Mouse (Mus musculus): ENCODE data around the gene Taf12. TPM values are rescaled to one million over a fixed set of nuclear protein-coding genes. Genes with fewer than 3 reads are reported as not detected.

Taf12 gene
- polyA plus RNA-seq, 1 experiment from 2014 or later = 52.5 TPM

GRCm38 (mm10) chr4:132328391-132328982 is 54.3 kb downstream of the Taf12 start:
- WGBS = 45% methylated on average over 14 of the region's 14 CpGs
- no peak for ATAC-seq (ENCODE audit: insufficient number of reproducible peaks, insufficient read depth, low FRiP score, low TSS enrichment, low read depth)
- Histone ChIP-seq H3K4me1 (peaks cover 10% of the 10 kb centered on the region), H3K4me3 (peak overlapping the region; percentile 89), H3K36me3 (peaks cover 43% of the 10 kb centered on the region), H3K27ac (peak overlapping the region; percentile 84), H3K9me3 (no peaks in the 10 kb centered on the region), H3K27me3 (no peaks in the 10 kb centered on the region), H3K9ac (peak overlapping the region; percentile 94), H3K4me2 (peak overlapping the region; percentile 68)

- H3K27ac ChIP-seq = peak within 1 kb of the TSS; percentile 84
- no peaks in the 10 kb centered on the region for H3K9me3 ChIP-seq
- H3K4me3 ChIP-seq = peak within 1 kb of the TSS; percentile 89
- peak within 1 kb of the TSS; percentile 94 for H3K9ac ChIP-seq
- peak within 1 kb of the TSS; percentile 68 for H3K4me2 ChIP-seq
- H3K27me3 ChIP-seq = no peaks in the 10 kb centered on the region
- H3K4me1 ChIP-seq = peaks cover 10% of the 10 kb centered on the region
- H3K36me3 ChIP-seq = peaks cover 43% of the 10 kb centered on the region
- ATAC-seq (ENCODE audit: insufficient number of reproducible peaks, insufficient read depth, low FRiP score, low TSS enrichment, low read depth) = peak; percentile 92
- WGBS = under 1% methylated on average over 52 of the region's 52 CpGs
These were observed 55.1 kb downstream of the Taf12 start, which contains the start of gene Trnau1ap for GRCm38 (mm10) chr4:132329115-132329834. TSS of gene Trnau1ap (minus strand) at chr4:132329538.

GRCm38 (mm10) chr4:132329835-132330354 is 55.7 kb downstream of the Taf12 start:
- Histone ChIP-seq H3K27ac (peak overlapping the region; percentile 84), H3K36me3 (peaks cover 43% of the 10 kb centered on the region), H3K9me3 (no peaks in the 10 kb centered on the region), H3K4me1 (peaks cover 10% of the 10 kb centered on the region), H3K4me3 (peak overlapping the region; percentile 89), H3K27me3 (no peaks in the 10 kb centered on the region), H3K4me2 (peak overlapping the region; percentile 68), H3K9ac (peak overlapping the region; percentile 94)
- no peak for ATAC-seq (ENCODE audit: insufficient number of reproducible peaks, insufficient read depth, low FRiP score, low TSS enrichment, low read depth)
- WGBS = 8% methylated on average over 10 of the region's 10 CpGs

- Histone ChIP-seq H3K9ac (no peak overlapping the region), H3K9me3 (no peaks in the 10 kb centered on the region), H3K27me3 (no peaks in the 10 kb centered on the region), H3K36me3 (peaks cover 50% of the 10 kb centered on the region), H3K4me3 (no peak overlapping the region), H3K4me1 (peaks cover 10% of the 10 kb centered on the region), H3K4me2 (no peak overlapping the region), H3K27ac (no peak overlapping the region)
- 86% methylated on average over 3 of the region's 3 CpGs for WGBS
- ATAC-seq (ENCODE audit: insufficient number of reproducible peaks, insufficient read depth, low FRiP score, low TSS enrichment, low read depth) = no peak
These were observed 57.8 kb downstream of the Taf12 start for GRCm38 (mm10) chr4:132331960-132332359.

GRCm38 (mm10) chr4:132332880-132333279 is 58.7 kb downstream of the Taf12 start:
- no peak for ATAC-seq (ENCODE audit: insufficient number of reproducible peaks, insufficient read depth, low FRiP score, low TSS enrichment, low read depth)
- no peaks in the 10 kb centered on the region for H3K27me3 ChIP-seq

GRCm38 (mm10) chr4:132338943-132339342 is 64.8 kb downstream of the Taf12 start:
- Histone ChIP-seq H3K27ac (no peak overlapping the region), H3K9me3 (no peaks in the 10 kb centered on the region), H3K9ac (no peak overlapping the region), H3K27me3 (no peaks in the 10 kb centered on the region), H3K36me3 (peaks cover 66% of the 10 kb centered on the region), H3K4me1 (peaks cover 14% of the 10 kb centered on the region), H3K4me2 (no peak overlapping the region), H3K4me3 (no peak overlapping the region)
- 95% methylated on average over 13 of the region's 13 CpGs for WGBS
- no peak for ATAC-seq (ENCODE audit: insufficient number of reproducible peaks, insufficient read depth, low FRiP score, low TSS enrichment, low read depth)

More at GRCm38 (mm10) chr4:132332880-132333279, 58.7 kb downstream of the Taf12 start:
- Histone ChIP-seq H3K9ac (peak overlapping the region; percentile 16; the same call in 1 of the 2 replicates), H3K27ac (no peak overlapping the region), H3K9me3 (no peaks in the 10 kb centered on the region), H3K36me3 (peaks cover 59% of the 10 kb centered on the region), H3K4me2 (no peak overlapping the region), H3K4me1 (peaks cover 10% of the 10 kb centered on the region), H3K4me3 (no peak overlapping the region)
- WGBS = 82% methylated on average over 6 of the region's 6 CpGs

- no peak for ATAC-seq (ENCODE audit: insufficient number of reproducible peaks, insufficient read depth, low FRiP score, low TSS enrichment, low read depth)
- no peaks in the 10 kb centered on the region for H3K27me3 ChIP-seq
These were observed 67.3 kb downstream of the Taf12 start for GRCm38 (mm10) chr4:132341451-132341850.

GRCm38 (mm10) chr4:132344403-132345134 is 70.4 kb downstream of the Taf12 start:
- Histone ChIP-seq H3K4me3 (peak overlapping the region; percentile 81), H3K4me2 (peak overlapping the region; percentile 89), H3K9ac (peak overlapping the region; percentile 88), H3K36me3 (peaks cover 12% of the 10 kb centered on the region), H3K4me1 (peaks cover 23% of the 10 kb centered on the region), H3K27ac (no peak overlapping the region), H3K9me3 (no peaks in the 10 kb centered on the region), H3K27me3 (no peaks in the 10 kb centered on the region)
- ATAC-seq (ENCODE audit: insufficient number of reproducible peaks, insufficient read depth, low FRiP score, low TSS enrichment, low read depth) = no peak
- 4% methylated on average over 13 of the region's 13 CpGs for WGBS

More at GRCm38 (mm10) chr4:132341451-132341850, 67.3 kb downstream of the Taf12 start:
- 85% methylated on average over 3 of the region's 3 CpGs for WGBS
- Histone ChIP-seq H3K4me3 (no peak overlapping the region), H3K36me3 (peaks cover 41% of the 10 kb centered on the region), H3K9me3 (no peaks in the 10 kb centered on the region), H3K4me1 (peaks cover 23% of the 10 kb centered on the region), H3K27ac (no peak overlapping the region), H3K4me2 (no peak overlapping the region), H3K9ac (no peak overlapping the region)

Other genes starting within 250 kb of the Taf12 start
- 0.11 TPM in 1 of 2 replicates, not detected in the other for gene Gm10300, start 199.7 kb upstream of the Taf12 start, polyA plus RNA-seq (2015; fragmentation: Nextera tagmentation; extraction: Ambion mirVana)
- 69.6 and 80.3 TPM in 2 replicates for gene Epb41, start 199.1 kb upstream of the Taf12 start, polyA plus RNA-seq (2015; fragmentation: Nextera tagmentation; extraction: Ambion mirVana)
- gene Oprd1, start 129.9 kb upstream of the Taf12 start, polyA plus RNA-seq (2015; fragmentation: Nextera tagmentation; extraction: Ambion mirVana) = 0.50 and 0.55 TPM in 2 replicates
- 109 and 124 TPM in 2 replicates for gene Ythdf2, start 62.1 kb upstream of the Taf12 start, polyA plus RNA-seq (2015; fragmentation: Nextera tagmentation; extraction: Ambion mirVana)
- 42.6 and 46.2 TPM in 2 replicates for gene Gmeb1, start 12.8 kb upstream of the Taf12 start, polyA plus RNA-seq (2015; fragmentation: Nextera tagmentation; extraction: Ambion mirVana)
- 2.1 and 2.6 TPM in 2 replicates for gene Rab42, start 29.0 kb downstream of the Taf12 start, polyA plus RNA-seq (2015; fragmentation: Nextera tagmentation; extraction: Ambion mirVana)
- gene Trnau1ap, start 55.2 kb downstream of the Taf12 start, polyA plus RNA-seq (2015; fragmentation: Nextera tagmentation; extraction: Ambion mirVana) = 78.5 and 83.1 TPM in 2 replicates
- 74.1 and 81.9 TPM in 2 replicates for gene Rcc1, start 79.2 kb downstream of the Taf12 start, polyA plus RNA-seq (2015; fragmentation: Nextera tagmentation; extraction: Ambion mirVana)
- gene Phactr4, start 148.1 kb downstream of the Taf12 start, polyA plus RNA-seq (2015; fragmentation: Nextera tagmentation; extraction: Ambion mirVana) = 22.7 and 23.6 TPM in 2 replicates
- 28.7 and 36.4 TPM in 2 replicates for gene Med18, start 189.5 kb downstream of the Taf12 start, polyA plus RNA-seq (2015; fragmentation: Nextera tagmentation; extraction: Ambion mirVana)
- gene Sesn2, start 236.1 kb downstream of the Taf12 start, polyA plus RNA-seq (2015; fragmentation: Nextera tagmentation; extraction: Ambion mirVana) = 8.7 and 9.0 TPM in 2 replicates